Comparison of ENCODE assay signal across 9 mouse cellular contexts in genomic region chr9:14348416-14348815, GRCm38 (mm10). TPM values are rescaled to one million over a fixed set of nuclear protein-coding genes. Genes with fewer than 3 reads are reported as not detected.
DNase-seq lines count a peak whose midpoint lies in the region; ATAC-seq lines count a peak whose summit lies in the region.
"Had no signal": no experiment of that assay in that cellular context is flagged by ENCODE, and none has a peak within 500 bp of the region (broad histone marks: within the 10 kb centered on the region; RNA-seq: fewer than 3 reads in every experiment).

No protein-coding gene starts in this region.

- DNase-seq in cerebellum, adult 18-20 months = peak; percentile 33 to 57
- DNase-seq in cerebellum, adult 9-10 months = no peak
- DNase-seq in midbrain, embryonic 11.5 days (ENCODE audit: low spot score, missing footprints) = peak; percentile 83
- DNase-seq in urinary bladder, postnatal 14 days (ENCODE audit: low spot score) = no peak
- no peak for DNase-seq in frontal cortex, postnatal 36 days (ENCODE audit: low spot score in 2 of 2)

- no peaks in the 10 kb centered on the region for H3K36me3 ChIP-seq in midbrain, embryonic 11.5 days (ENCODE audit: control insufficient read depth, insufficient read depth, low read length)
- no peaks in the 10 kb centered on the region for H3K36me3 ChIP-seq in midbrain, embryonic 16.5 days (ENCODE audit: control insufficient read depth, insufficient read depth, low read length)
- H3K36me3 ChIP-seq: hindbrain, embryonic 15.5 days had no signal

- ATAC-seq in midbrain, embryonic 11.5 days (ENCODE audit: low FRiP score) = no peak
- no peak for ATAC-seq in midbrain, embryonic 16.5 days
- ATAC-seq in erythroblast, adult 5-6 weeks (replicated peaks; ENCODE audit: low FRiP score, poor library complexity, severe bottlenecking) = peak; percentile 82
- ATAC-seq in megakaryocyte progenitor cell, adult 5-6 weeks (replicated peaks; ENCODE audit: poor library complexity) = peak; percentile 91

- H3K27me3 ChIP-seq in midbrain, embryonic 11.5 days (ENCODE audit: control insufficient read depth, insufficient read depth, low read length) = no peaks in the 10 kb centered on the region
- no peaks in the 10 kb centered on the region for H3K27me3 ChIP-seq in midbrain, embryonic 16.5 days (ENCODE audit: control insufficient read depth, insufficient read depth, low read depth, low read length)
- H3K27me3 ChIP-seq: hindbrain, embryonic 15.5 days had no signal

- no peak overlapping the region for H3K4me2 ChIP-seq in midbrain, embryonic 11.5 days
- H3K4me2 ChIP-seq in midbrain, embryonic 16.5 days (ENCODE audit: low read length) = no peak overlapping the region
- H3K4me2 ChIP-seq: hindbrain, embryonic 15.5 days had no signal

- H3K9me3 ChIP-seq in midbrain, embryonic 11.5 days (ENCODE audit: control insufficient read depth, low read length) = no peaks in the 10 kb centered on the region
- H3K9me3 ChIP-seq in midbrain, embryonic 16.5 days (replicated peaks; ENCODE audit: control insufficient read depth, low read length, poor library complexity, severe bottlenecking) = no peaks in the 10 kb centered on the region
- H3K9me3 ChIP-seq: hindbrain, embryonic 15.5 days had no signal

- whole genome bisulfite sequencing in midbrain, embryonic 11.5 days = 65% methylated on average over 4 of the region's 4 CpGs
- 53% methylated on average over 4 of the region's 4 CpGs for WGBS in midbrain, embryonic 16.5 days

- no peaks in the 10 kb centered on the region for H3K4me1 ChIP-seq in midbrain, embryonic 11.5 days (ENCODE audit: control insufficient read depth, insufficient read depth, low read length)
- no peaks in the 10 kb centered on the region for H3K4me1 ChIP-seq in midbrain, embryonic 16.5 days (ENCODE audit: control insufficient read depth, insufficient read depth, low read length)
- H3K4me1 ChIP-seq: hindbrain, embryonic 15.5 days had no signal

- no peak overlapping the region for H3K4me3 ChIP-seq in midbrain, embryonic 11.5 days (ENCODE audit: low read depth, low read length)
- no peak overlapping the region for H3K4me3 ChIP-seq in midbrain, embryonic 16.5 days (ENCODE audit: low read depth, low read length)
- H3K4me3 ChIP-seq: hindbrain, embryonic 15.5 days had no signal

- no peak overlapping the region for H3K27ac ChIP-seq in midbrain, embryonic 11.5 days (ENCODE audit: low read depth, low read length)
- no peak overlapping the region for H3K27ac ChIP-seq in midbrain, embryonic 16.5 days (ENCODE audit: low read length)
- H3K27ac ChIP-seq: hindbrain, embryonic 15.5 days had no signal

- no peak overlapping the region for H3K9ac ChIP-seq in midbrain, embryonic 11.5 days (ENCODE audit: low read length)
- no peak overlapping the region for H3K9ac ChIP-seq in midbrain, embryonic 16.5 days (ENCODE audit: low read depth, low read length)
- H3K9ac ChIP-seq: hindbrain, embryonic 15.5 days had no signal

RNA-seq across cellular contexts. Expression of gene Endod1, which starts 32.9 kb away (rescaled TPM):
- polyA plus RNA-seq in midbrain, embryonic 11.5 days (2014; fragmentation: Nextera tagmentation; extraction: Ambion mirVana) = 7.9 and 9.8 TPM in 2 replicates
- 27.1 and 36.7 TPM in 2 replicates for polyA plus RNA-seq in midbrain, embryonic 16.5 days (2015; fragmentation: Nextera tagmentation; extraction: Ambion mirVana)
- total RNA-seq in erythroblast, adult 5-6 weeks (2015; ENCODE audit: low replicate concordance) = 51.4 and 53.0 TPM in 2 replicates
- total RNA-seq in erythroblast, adult 5-6 weeks (2017; ENCODE audit: low replicate concordance) = 84.8 and 110 TPM in 2 replicates
- total RNA-seq in megakaryocyte progenitor cell, adult 5-6 weeks (2015) = 17.0 and 20.1 TPM in 2 replicates
- total RNA-seq in megakaryocyte progenitor cell, adult 5-6 weeks (2017) = 19.1 and 21.4 TPM in 2 replicates

Comparison
In these comparisons a context has a peak if more than half of its experiments do, and no peak if none do; other contexts are left out.
1. DNase-seq: peak in cerebellum, adult 18-20 months (2 of 2) and midbrain, embryonic 11.5 days (single experiment); none in cerebellum, adult 9-10 months (single experiment), urinary bladder, postnatal 14 days (single experiment) and frontal cortex, postnatal 36 days (0 of 2).
2. ATAC-seq: peak in erythroblast, adult 5-6 weeks (single experiment) and megakaryocyte progenitor cell, adult 5-6 weeks (single experiment); none in midbrain, embryonic 11.5 days (single experiment) and midbrain, embryonic 16.5 days (single experiment).